Mouse (Mus musculus) midbrain, embryonic 16.5 days (tissue): ENCODE data around the gene Arhgap9. TPM values are rescaled to one million over a fixed set of nuclear protein-coding genes. Genes with fewer than 3 reads are reported as not detected.

Experiments
- ATAC-seq: fragments of 200-750 bp; cut with Nextera tagmentation; 2 replicates; pipeline ENCODE4 v1.8.0; 2017; ENCODE audit warnings: moderate TSS enrichment
- H3K27ac ChIP-seq: fragments of 300-500 bp; sonication (generic); 2 replicates; pipeline ENCODE4 v1.5.1; 2014; ENCODE audit warnings: mild to moderate bottlenecking, low read length, mixed read lengths
- H3K27me3 ChIP-seq: fragments of 300-500 bp; sonication (generic); 2 replicates; pipeline ENCODE4 v1.6.1; 2014; ENCODE audit warnings: low read depth, low read length, mixed read lengths; ENCODE audit not compliant: control insufficient read depth, insufficient read depth
- H3K36me3 ChIP-seq: fragments of 300-500 bp; sonication (generic); 2 replicates; pipeline ENCODE4 v1.6.1; 2014; ENCODE audit warnings: mild to moderate bottlenecking, low read length, moderate library complexity, mixed read lengths; ENCODE audit not compliant: control insufficient read depth, insufficient read depth
- H3K4me1 ChIP-seq: fragments of 300-500 bp; sonication (generic); 2 replicates; pipeline ENCODE4 v1.6.1; 2014; ENCODE audit warnings: mild to moderate bottlenecking, low read length, mixed read lengths; ENCODE audit not compliant: control insufficient read depth, insufficient read depth
- H3K4me2 ChIP-seq: fragments of 300-500 bp; sonication (generic); 2 replicates; pipeline ENCODE4 v1.6.1; 2014; ENCODE audit warnings: mild to moderate bottlenecking, low read length, mixed read lengths
- H3K4me3 ChIP-seq: fragments of 300-500 bp; sonication (generic); 2 replicates; pipeline ENCODE4 v1.5.1; 2014; ENCODE audit warnings: low read depth, mild to moderate bottlenecking, low read length, moderate library complexity, mixed read lengths
- H3K9ac ChIP-seq: fragments of 300-500 bp; sonication (generic); 2 replicates; pipeline ENCODE4 v1.6.1; 2014; ENCODE audit warnings: low read depth, low read length, mixed read lengths
- H3K9me3 ChIP-seq: fragments of 300-500 bp; sonication (generic); replicated peaks from 2 replicates; pipeline ENCODE4 v1.6.1; 2014; ENCODE audit warnings: mild to moderate bottlenecking, low read length, mixed read lengths; ENCODE audit not compliant: control insufficient read depth, poor library complexity, severe bottlenecking
- WGBS: fragments of 180-500 bp; shearing (Covaris S2); extraction: QIAGEN DNeasy Blood & Tissue Kit; methylation state at CpG from one replicate; pipeline ENCODE4 v1.1.7; 2014; 5-methylcytosine and 5-hydroxymethylcytosine counted together
- polyA plus RNA-seq: library from polyadenylated mRNA; unstranded; fragments of >200 nt; fragmentation: Nextera tagmentation; extraction: Ambion mirVana; gene quantifications from 2 replicates; pipeline ENCODE4 v1.2.1, GENCODE M21; 2015

The Arhgap9 gene
- 0.46 and 0.75 TPM in 2 replicates for polyA plus RNA-seq

- 71% methylated on average over 3 of the region's 3 CpGs for WGBS
- no peak within 1 kb of the TSS for H3K27ac ChIP-seq
These were observed at the start of gene Arhgap9 for GRCm38 (mm10) chr10:127321621-127322020. Arhgap9 (plus strand) TSS chr10:127321964.

GRCm38 (mm10) chr10:127272371-127272770, 49.4 kb upstream of the Arhgap9 start:
- peaks cover 23% of the 10 kb centered on the region for H3K36me3 ChIP-seq

More at GRCm38 (mm10) chr10:127321621-127322020, at the start of gene Arhgap9:
- ATAC-seq, result no peak
- Histone ChIP-seq H3K4me2 (no peak within 1 kb of the TSS), H3K4me1 (peaks cover 7% of the 10 kb centered on the region), H3K4me3 (no peak within 1 kb of the TSS), H3K36me3 (no peaks in the 10 kb centered on the region), H3K9ac (no peak within 1 kb of the TSS), H3K27me3 (peaks cover 37% of the 10 kb centered on the region), H3K9me3 (no peaks in the 10 kb centered on the region)

GRCm38 (mm10) chr10:127274261-127275022, 47.3 kb upstream of the Arhgap9 start:
- Histone ChIP-seq H3K4me2 (no peak overlapping the region), H3K4me1 (peaks cover under 1% of the 10 kb centered on the region; the same call in 1 of the 2 replicates), H3K27ac (no peak overlapping the region), H3K9me3 (no peaks in the 10 kb centered on the region), H3K36me3 (peaks cover 37% of the 10 kb centered on the region), H3K9ac (no peak overlapping the region), H3K27me3 (no peaks in the 10 kb centered on the region), H3K4me3 (no peak overlapping the region)
- ATAC-seq, result no peak
- WGBS, result 92% methylated on average over 11 of the region's 11 CpGs

More at GRCm38 (mm10) chr10:127272371-127272770, 49.4 kb upstream of the Arhgap9 start:
- no peaks in the 10 kb centered on the region for H3K27me3 ChIP-seq
- no peak overlapping the region for H3K4me2 ChIP-seq
- H3K4me3 ChIP-seq, result no peak overlapping the region
- no peak for ATAC-seq
- no peaks in the 10 kb centered on the region for H3K9me3 ChIP-seq
- no peak overlapping the region for H3K27ac ChIP-seq
- 87% methylated on average over 5 of the region's 5 CpGs for WGBS
- H3K4me1 ChIP-seq, result peaks cover 15% of the 10 kb centered on the region
- no peak overlapping the region for H3K9ac ChIP-seq

- Histone ChIP-seq H3K4me1 (no peaks in the 10 kb centered on the region), H3K9me3 (no peaks in the 10 kb centered on the region), H3K36me3 (peaks cover 57% of the 10 kb centered on the region), H3K4me3 (no peak overlapping the region), H3K27ac (no peak overlapping the region), H3K9ac (no peak overlapping the region), H3K27me3 (no peaks in the 10 kb centered on the region), H3K4me2 (no peak overlapping the region)
- 82% methylated on average over 2 of the region's 2 CpGs for WGBS
- ATAC-seq, result no peak
These were observed 42.0 kb upstream of the Arhgap9 start for GRCm38 (mm10) chr10:127279730-127280129.

- peaks cover 53% of the 10 kb centered on the region for H3K36me3 ChIP-seq
- 83% methylated on average over 8 of the region's 8 CpGs for WGBS
- no peaks in the 10 kb centered on the region for H3K27me3 ChIP-seq
- no peak overlapping the region for H3K4me3 ChIP-seq
- H3K27ac ChIP-seq, result no peak overlapping the region
- no peaks in the 10 kb centered on the region for H3K9me3 ChIP-seq
- H3K9ac ChIP-seq, result no peak overlapping the region
- H3K4me2 ChIP-seq, result no peak overlapping the region
- ATAC-seq, result no peak
- H3K4me1 ChIP-seq, result peaks cover 6% of the 10 kb centered on the region
These were observed 40.4 kb upstream of the Arhgap9 start for GRCm38 (mm10) chr10:127281316-127281715.

GRCm38 (mm10) chr10:127282620-127283215, 39.0 kb upstream of the Arhgap9 start:
- H3K36me3 ChIP-seq, result peaks cover 43% of the 10 kb centered on the region
- peaks cover 20% of the 10 kb centered on the region for H3K4me1 ChIP-seq
- no peak overlapping the region for H3K27ac ChIP-seq
- H3K4me2 ChIP-seq, result no peak overlapping the region
- no peak for ATAC-seq
- 89% methylated on average over 13 of the region's 13 CpGs for WGBS
- no peak overlapping the region for H3K9ac ChIP-seq
- H3K9me3 ChIP-seq, result no peaks in the 10 kb centered on the region
- H3K27me3 ChIP-seq, result no peaks in the 10 kb centered on the region
- H3K4me3 ChIP-seq, result no peak overlapping the region

- peaks cover 36% of the 10 kb centered on the region for H3K36me3 ChIP-seq
- no peak overlapping the region for H3K27ac ChIP-seq
- no peak for ATAC-seq
- WGBS, result 93% methylated on average over 7 of the region's 7 CpGs
- no peaks in the 10 kb centered on the region for H3K27me3 ChIP-seq
- H3K4me3 ChIP-seq, result no peak overlapping the region
- H3K9me3 ChIP-seq, result no peaks in the 10 kb centered on the region
- peaks cover 24% of the 10 kb centered on the region for H3K4me1 ChIP-seq
- no peak overlapping the region for H3K9ac ChIP-seq
- no peak overlapping the region for H3K4me2 ChIP-seq
These were observed 37.6 kb upstream of the Arhgap9 start for GRCm38 (mm10) chr10:127284105-127284622.

- WGBS, result 76% methylated on average over 11 of the region's 11 CpGs
- ATAC-seq, result no peak
- Histone ChIP-seq H3K9ac (no peak overlapping the region; the same call in 1 of the 2 replicates), H3K9me3 (no peaks in the 10 kb centered on the region), H3K4me1 (peaks cover 26% of the 10 kb centered on the region), H3K27ac (no peak overlapping the region), H3K36me3 (peaks cover 32% of the 10 kb centered on the region), H3K4me3 (no peak overlapping the region), H3K4me2 (no peak overlapping the region), H3K27me3 (no peaks in the 10 kb centered on the region)
These were observed 36.9 kb upstream of the Arhgap9 start for GRCm38 (mm10) chr10:127284724-127285500.
